Mouse (Mus musculus): ENCODE data around the gene Epm2aip1. TPM values are rescaled to one million over a fixed set of nuclear protein-coding genes. Genes with fewer than 3 reads are reported as not detected.

Epm2aip1 gene
- polyA plus RNA-seq (2017; shearing (Covaris generic)) = 1 to 10 TPM; 7.2 to 8.4 TPM

GRCm38 (mm10) chr9:111271434-111272160, at the start of gene Epm2aip1, which contains the start of gene Mlh1:
Epm2aip1 (plus strand) TSS chr9:111271929.
Mlh1 (minus strand) TSS chr9:111271791.
- ATAC-seq = peak; percentile 90

- ATAC-seq = no peak
These were observed 48.3 kb upstream of the Epm2aip1 start for GRCm38 (mm10) chr9:111223406-111223805.

- no peak for ATAC-seq
These were observed 43.3 kb upstream of the Epm2aip1 start for GRCm38 (mm10) chr9:111228446-111228845.

- ATAC-seq = no peak
These were observed 37.0 kb upstream of the Epm2aip1 start for GRCm38 (mm10) chr9:111234701-111235100.

GRCm38 (mm10) chr9:111237726-111238125, 34.0 kb upstream of the Epm2aip1 start:
- ATAC-seq = no peak

- no peak for ATAC-seq
These were observed 31.9 kb upstream of the Epm2aip1 start for GRCm38 (mm10) chr9:111239821-111240220.

GRCm38 (mm10) chr9:111243384-111243783, 28.3 kb upstream of the Epm2aip1 start:
- ATAC-seq = no peak

GRCm38 (mm10) chr9:111245546-111245945, 26.2 kb upstream of the Epm2aip1 start:
- no peak for ATAC-seq

GRCm38 (mm10) chr9:111247682-111248246, 24.0 kb upstream of the Epm2aip1 start:
- no peak for ATAC-seq

GRCm38 (mm10) chr9:111252161-111252869, 19.4 kb upstream of the Epm2aip1 start:
- no peak for ATAC-seq

GRCm38 (mm10) chr9:111260360-111260985, 11.3 kb upstream of the Epm2aip1 start:
- no peak for ATAC-seq

- no peak for ATAC-seq
These were observed 10.4 kb upstream of the Epm2aip1 start for GRCm38 (mm10) chr9:111261356-111261755.

GRCm38 (mm10) chr9:111267998-111268397, 3.7 kb upstream of the Epm2aip1 start:
- no peak for ATAC-seq

GRCm38 (mm10) chr9:111270606-111271005, 1.1 kb upstream of the Epm2aip1 start:
- ATAC-seq = no peak

- peak; percentile 14 for ATAC-seq
These were observed 684 bp upstream of the Epm2aip1 start for GRCm38 (mm10) chr9:111271056-111271433.

GRCm38 (mm10) chr9:111272356-111272755, 627 bp downstream of the Epm2aip1 start:
- no peak for ATAC-seq

GRCm38 (mm10) chr9:111272996-111273785, 1.5 kb downstream of the Epm2aip1 start:
- no peak for ATAC-seq

- no peak for ATAC-seq
These were observed 2.2 kb downstream of the Epm2aip1 start for GRCm38 (mm10) chr9:111273958-111274357.

GRCm38 (mm10) chr9:111275156-111275555, 3.4 kb downstream of the Epm2aip1 start:
- no peak for ATAC-seq

GRCm38 (mm10) chr9:111285061-111285460, 13.3 kb downstream of the Epm2aip1 start:
- no peak for ATAC-seq

- no peak for ATAC-seq
These were observed 13.9 kb downstream of the Epm2aip1 start for GRCm38 (mm10) chr9:111285676-111286075.

- no peak for ATAC-seq
These were observed 14.7 kb downstream of the Epm2aip1 start for GRCm38 (mm10) chr9:111286468-111286867.
